Mouse (Mus musculus) heart, adult 11 months (tissue): Measurements from ENCODE around the gene Rxrb.

Source experiments
- DNase-seq: peaks from one replicate; pipeline ENCODE4 v3.0.0; 2022

Rxrb gene

DNA sequence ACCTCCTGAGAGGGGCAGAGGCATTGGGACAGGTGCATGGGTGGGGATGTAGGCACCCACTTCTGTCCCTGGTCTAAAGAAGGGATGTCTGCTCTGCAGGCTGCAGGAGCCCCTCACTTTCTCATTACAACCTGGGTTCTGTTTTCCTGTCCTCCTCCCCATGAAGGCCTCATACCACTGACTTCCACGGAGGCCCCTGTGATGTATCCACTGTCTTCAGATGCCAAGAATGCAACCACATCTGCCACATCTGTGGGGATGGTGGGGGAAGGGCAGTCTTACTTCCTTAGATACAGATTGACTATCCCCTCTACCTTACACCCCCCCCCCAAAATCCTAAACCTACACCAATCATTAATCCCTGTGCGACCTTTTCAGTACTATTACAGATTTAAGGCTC, 5.4 kb upstream of the Rxrb start:
- DNase-seq: peak; percentile 87

DNA sequence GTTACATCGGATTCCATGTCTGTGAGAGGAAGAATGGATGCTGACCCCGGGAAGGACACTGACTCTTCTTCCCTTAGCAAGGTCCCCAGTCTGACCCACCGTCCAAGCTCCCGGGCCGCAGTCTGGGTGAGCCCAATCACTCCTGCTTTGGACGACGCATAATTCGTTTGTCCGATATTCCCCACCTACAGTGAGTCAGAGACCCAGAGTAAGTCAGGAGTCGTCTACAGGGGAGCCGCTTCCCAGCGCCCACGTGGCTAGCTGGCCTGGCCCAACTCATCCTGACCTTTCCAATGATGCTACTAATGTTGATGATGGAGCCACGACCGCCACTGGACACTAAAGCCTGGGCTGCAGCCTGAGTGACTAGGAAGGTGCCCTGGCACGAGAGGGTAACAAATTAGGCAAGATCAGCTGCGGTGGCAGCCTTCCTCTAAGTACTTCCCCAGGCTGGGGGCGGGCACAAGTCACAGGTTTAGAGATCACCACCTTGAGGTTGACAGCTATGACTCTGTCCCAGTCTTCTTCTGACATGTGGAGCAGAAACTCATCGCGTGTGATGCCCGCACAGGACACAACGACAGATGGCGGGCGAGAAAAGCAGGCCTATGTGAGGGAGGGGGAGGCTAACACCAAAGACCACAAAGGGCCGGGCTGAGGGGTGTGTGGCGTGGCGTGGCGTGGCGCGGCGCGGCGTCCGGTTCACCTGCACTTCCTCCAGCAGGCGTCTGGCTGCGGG, 4.5 kb upstream of the Rxrb start:
- peak; percentile 94 for DNase-seq

DNA sequence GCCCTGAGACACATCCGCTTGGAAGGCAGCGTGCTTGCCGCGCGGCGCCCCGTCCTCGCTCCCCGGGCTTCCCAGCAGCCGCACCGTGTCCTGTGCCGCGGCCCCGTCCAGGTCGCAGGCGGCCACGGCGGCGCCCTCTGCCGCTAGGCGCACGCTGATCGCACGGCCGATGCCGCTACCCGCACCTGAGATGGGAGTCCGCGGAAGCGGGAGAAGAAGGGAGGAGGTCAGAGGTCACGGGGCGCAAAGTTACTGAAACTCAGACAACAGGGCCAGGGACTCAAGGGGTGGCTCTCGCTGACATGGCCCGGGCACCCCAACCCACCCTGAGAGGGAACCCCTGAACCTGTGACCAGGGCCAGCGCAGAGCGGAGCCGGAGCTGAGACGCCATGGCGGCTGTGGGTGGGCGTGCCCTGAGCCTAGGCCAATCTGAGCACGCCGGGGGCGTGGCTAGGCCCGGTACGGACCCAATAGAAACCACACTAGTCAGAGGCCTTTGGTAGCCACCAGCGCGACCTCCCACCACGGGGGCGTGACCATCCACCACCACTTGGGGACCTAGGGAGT, 3.9 kb upstream of the Rxrb start, which contains the start of gene H2-Ke6:
Gene H2-Ke6 (minus strand): TSS at position 405 of the 568 bp plus-strand sequence.
- peak; percentile 99 for DNase-seq

DNA sequence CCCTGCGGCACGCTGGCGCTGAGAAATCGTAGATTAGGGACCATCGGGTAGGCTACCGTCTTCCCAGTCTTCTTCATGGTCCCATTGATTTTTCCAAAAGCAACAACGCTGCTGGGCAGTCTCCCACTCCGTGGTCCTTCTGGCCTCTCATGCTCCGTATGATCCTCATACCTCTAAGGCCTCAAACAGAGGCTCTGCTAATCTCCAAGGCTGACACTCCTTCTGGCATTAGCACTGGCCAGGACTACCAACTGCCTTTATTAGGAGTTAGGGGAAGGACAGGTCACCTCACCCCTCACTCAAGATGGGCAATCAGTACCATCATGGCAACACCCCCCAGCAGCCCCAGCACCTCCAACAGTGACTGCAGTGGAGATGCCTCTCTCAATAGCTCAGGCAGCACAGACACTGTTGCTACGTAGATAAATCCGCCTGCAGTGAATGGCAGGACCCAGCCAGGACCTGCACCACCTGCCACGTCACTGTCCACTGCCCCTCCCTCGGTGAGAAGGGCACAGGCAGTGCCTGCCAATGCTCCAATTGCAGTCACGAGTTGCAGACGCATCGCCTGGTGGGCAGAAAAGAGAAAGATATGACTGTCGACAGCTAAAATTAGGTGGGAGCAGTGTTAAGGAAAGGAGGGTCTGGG, 3.0 kb upstream of the Rxrb start:
- peak; percentile 95 for DNase-seq

DNA sequence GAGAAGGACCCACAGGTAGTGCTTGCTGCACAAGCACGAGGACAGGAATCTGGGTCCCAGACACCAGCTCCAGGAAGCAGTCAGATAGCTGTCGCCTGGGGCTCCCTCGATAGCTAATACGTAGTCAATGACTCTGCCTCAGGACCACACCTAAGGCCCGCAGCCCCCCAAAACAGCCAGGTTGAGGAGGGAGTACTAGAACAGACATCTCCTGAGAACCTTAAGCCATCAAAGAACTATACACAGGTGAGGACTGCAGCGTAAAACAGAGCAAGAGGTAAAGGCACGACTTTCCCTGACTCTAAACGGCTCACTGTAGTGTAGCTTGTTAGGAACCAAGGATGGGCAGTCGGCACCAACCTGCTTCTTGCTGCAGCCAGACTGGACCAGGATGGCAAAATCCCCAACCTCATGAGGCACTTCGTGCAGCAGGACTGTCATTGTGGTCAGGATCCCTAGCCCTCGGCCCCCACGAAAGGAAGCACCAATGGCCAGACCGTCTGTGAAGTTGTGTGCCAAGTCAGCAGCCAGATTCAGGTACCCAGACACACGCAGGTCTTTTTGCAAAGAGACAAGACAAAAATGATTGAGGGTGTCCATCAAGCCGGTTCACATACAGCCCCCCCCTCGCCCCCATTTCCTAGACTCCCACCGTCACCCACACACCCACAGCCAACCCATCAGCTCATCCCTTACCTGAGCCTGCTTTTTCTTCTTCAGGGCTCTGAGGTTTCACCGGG, 2.3 kb upstream of the Rxrb start:
- peak; percentile 93 for DNase-seq

DNA sequence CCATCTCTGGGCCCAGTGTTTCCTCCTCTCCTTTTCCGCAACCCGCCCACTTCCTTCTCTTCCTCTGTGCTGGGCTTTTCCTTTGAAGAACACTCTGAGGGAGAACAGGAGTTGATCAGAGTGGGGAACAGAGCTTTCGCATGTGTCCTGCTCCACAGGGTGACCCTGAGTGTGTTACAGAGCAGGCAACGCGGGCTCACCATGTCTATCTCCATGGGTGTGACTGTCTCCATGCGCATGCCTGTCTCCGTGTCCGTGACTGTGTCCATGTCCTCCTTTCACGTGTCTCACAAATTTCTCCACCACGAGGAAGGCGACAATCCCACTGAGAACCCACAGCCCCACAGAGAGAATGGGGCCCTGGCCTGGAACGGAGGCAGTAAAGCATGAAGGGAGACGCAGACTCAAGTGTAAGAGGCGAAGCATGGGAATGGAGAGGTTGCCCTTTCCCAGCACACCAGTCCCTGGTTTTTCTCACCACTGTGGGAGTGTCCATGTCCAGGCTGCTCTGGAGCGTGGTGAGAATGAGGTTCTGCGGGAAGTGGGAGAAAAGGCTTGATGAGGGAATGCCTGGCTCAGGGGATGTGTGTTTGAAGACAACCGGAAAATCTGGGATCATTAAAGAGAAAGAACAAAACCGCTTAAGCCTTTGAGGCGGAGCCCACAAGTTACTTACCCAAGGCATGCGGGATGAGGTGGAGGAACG, 1.6 kb upstream of the Rxrb start:
- peak; percentile 93 for DNase-seq

DNA sequence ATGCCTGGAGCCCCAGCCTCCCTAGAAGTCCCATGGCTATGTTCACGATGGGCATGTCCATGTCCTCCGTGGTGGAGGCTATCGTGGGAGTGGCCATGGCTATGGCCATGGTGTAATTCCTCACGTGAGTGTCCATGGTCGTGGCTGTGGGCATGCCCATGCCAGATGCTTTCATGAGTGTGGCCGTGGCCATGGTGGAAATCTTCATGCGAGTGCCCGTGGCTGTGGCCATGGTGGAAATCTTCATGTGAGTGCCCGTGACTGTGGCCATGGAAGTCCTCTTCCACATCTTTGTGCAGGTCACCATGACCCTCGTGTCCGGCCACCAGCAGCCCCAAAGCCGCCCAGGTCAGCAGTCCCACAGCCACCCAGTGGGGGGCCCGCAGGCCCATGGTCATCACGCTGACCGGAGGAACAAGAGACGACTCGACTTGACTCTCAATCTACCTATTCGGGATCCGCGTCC, 718 bp upstream of the Rxrb start:
- no peak for DNase-seq

DNA sequence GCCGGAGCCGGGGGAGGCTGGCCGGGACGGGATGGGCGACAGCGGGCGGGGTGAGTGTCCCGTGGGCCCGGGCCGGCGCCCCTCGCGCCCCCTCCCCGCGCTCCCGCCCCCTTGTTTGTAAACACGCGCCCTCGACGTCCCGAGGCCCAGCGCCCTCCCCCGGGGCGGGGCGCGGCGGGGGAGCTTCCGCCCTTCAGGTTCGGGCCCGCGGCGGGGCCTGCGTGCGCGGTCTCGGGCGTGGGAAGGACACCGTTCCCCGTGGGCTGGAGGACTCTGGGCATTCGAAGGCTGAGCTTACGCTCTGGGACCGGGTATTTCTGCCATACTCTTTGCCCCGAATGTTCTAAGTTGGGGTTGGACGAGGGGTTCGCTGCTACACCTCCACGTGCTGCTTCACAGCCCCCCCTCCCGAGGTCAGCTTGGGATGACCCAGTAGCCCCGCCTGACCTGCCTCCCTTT, 591 bp downstream of the Rxrb start:
- no peak for DNase-seq

DNA sequence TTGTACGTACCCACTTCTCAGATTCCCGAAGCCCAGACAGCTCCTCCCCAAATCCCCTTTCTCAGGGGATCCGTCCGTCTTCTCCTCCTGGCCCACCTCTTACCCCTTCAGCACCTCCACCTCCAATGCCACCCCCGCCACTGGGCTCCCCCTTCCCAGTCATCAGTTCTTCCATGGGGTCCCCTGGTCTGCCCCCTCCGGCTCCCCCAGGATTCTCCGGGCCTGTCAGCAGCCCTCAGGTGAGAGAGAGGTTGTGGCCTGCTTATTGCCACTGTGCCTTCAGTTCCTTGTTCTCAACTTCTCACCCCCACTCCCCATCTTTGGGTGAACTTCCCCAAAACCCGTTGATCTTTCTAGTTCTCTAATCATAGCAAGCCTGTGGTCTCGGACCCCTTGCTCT, 1.2 kb downstream of the Rxrb start:
- peak; percentile 97 for DNase-seq

DNA sequence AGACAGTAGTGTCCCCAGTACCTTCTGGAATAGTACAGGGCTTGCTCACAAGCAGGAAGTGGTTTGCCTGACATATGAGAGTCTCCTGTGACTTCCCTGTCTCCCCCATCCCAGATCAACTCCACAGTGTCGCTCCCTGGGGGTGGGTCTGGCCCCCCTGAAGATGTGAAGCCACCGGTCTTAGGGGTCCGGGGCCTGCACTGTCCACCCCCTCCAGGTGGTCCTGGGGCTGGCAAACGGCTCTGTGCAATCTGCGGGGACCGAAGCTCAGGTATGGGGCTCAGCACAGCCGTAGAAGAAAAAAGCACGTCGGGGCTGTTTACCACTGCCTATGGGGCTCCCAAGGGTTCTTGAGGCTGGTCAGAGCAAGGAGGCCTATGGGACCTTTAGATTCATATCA, 1.8 kb downstream of the Rxrb start:
- peak; percentile 96 for DNase-seq

DNA sequence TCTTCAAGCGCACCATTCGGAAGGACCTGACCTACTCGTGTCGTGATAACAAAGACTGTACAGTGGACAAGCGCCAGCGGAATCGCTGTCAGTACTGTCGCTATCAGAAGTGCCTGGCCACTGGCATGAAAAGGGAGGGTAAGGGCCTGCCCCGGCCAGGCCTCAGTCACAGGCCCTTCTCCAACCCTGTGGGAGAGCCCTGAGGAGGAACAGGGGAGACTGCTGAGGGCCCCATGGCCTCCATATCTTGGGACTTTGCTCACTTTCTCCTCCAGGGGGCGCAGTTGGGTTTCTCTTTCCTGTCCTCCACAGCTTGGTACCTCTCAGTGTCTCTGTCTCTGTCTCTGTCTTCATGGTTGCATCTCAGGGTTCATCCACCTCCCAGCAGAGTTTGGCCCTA, 2.5 kb downstream of the Rxrb start:
- DNase-seq: peak; percentile 98

DNA sequence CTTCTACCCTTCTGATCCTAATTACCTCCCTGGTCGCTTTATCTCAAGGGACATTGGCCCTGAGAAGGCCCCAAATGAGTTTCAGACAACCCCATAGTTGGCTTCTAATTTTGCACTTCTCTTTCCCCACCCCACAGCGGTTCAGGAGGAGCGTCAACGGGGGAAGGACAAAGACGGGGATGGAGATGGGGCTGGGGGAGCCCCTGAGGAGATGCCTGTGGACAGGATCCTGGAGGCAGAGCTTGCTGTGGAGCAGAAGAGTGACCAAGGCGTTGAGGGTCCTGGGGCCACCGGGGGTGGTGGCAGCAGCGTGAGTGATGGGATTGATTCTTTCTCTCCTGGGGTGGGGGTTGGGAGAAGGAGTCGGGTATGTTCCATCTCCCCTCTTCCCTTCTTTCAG, 3.9 kb downstream of the Rxrb start:
- DNase-seq: peak; percentile 91

DNA sequence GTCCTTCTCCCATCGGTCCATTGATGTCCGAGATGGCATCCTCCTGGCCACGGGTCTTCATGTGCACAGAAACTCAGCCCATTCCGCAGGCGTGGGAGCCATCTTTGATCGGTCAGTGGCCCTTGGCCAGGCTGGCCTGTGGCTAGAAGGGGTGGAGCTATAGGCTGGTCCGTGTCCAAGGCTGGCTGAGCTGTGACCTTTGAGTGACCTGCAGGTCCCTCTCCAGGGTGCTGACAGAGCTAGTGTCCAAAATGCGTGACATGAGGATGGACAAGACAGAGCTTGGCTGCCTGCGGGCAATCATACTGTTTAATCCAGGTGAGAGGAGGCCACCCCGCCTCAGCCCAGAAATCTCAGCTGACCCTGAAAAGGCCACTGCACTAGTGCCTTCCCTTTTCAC, 5.0 kb downstream of the Rxrb start:
- peak; percentile 92 for DNase-seq

DNA sequence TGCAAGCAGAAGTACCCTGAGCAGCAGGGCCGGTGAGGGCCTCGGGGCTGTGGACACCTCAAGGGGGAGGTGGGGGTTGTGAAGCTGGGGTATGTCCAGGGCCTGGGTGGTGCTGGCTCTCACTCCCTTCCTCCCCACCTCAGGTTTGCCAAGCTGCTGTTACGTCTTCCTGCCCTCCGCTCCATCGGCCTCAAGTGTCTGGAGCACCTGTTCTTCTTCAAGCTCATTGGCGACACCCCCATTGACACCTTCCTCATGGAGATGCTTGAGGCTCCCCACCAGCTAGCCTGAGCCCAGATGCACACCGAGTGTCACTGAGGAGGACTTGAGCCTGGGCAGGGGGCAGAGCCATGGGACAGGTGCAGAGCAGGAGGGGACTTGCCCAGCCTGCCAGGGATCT, 5.6 kb downstream of the Rxrb start:
- peak; percentile 93 for DNase-seq

DNA sequence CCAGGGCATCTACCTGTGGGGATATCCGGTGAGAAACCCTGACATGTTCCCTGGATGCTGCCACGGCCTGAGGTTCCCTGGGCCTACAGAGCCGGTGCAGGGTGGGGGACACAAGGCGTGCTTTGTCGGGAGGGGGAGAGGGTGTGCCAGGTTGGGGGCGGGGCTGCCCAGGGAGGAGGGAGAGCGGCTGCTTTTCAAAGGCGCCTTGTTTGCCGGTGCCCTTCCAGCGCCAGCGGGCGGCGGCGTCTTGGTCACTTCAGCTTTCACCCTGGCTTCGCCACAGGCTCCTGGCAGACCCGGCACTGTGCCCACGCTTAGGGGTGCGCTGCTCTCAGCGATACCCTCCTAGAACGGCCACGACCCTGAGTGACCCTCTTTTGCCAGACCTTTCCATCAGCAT, 6.8 kb downstream of the Rxrb start:
- peak; percentile 91 for DNase-seq

DNA sequence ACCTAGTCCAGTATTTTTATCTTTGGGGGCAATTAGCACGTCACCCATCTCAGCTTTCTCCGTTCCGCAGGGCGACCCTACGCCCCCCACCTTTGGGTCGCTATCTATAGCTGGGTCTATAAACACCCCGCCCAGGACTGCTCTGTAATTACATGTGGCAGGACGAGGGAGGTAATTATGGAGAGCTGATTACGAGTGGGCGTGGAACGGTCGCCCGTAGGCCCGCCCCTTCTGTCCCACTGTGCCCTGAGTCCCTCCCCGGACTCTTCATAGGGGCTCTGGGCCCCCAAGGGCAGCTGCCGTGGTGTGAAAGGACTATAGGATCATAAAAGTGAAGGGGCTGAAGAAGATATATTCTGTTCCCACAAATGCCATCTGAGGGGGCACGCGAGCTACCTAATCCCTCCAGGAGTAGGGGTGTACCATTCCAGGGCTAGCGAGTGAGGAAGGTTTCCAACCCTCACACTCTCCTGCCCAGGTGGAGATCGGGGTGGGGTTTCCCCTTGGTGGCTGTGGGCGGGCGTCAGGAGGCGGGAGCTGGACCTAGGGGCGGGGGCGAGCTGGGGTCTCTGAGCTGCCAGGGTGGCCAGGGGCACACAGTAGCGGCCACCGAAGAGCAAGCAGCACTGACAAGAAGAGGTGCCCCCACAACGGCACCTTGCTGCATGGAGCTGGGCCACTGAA, 7.4 kb downstream of the Rxrb start, which contains the start of gene Col11a2:
Gene Col11a2 (plus strand): TSS at position 560 of the 684 bp plus-strand sequence.
- peak; percentile 92 for DNase-seq

DNA sequence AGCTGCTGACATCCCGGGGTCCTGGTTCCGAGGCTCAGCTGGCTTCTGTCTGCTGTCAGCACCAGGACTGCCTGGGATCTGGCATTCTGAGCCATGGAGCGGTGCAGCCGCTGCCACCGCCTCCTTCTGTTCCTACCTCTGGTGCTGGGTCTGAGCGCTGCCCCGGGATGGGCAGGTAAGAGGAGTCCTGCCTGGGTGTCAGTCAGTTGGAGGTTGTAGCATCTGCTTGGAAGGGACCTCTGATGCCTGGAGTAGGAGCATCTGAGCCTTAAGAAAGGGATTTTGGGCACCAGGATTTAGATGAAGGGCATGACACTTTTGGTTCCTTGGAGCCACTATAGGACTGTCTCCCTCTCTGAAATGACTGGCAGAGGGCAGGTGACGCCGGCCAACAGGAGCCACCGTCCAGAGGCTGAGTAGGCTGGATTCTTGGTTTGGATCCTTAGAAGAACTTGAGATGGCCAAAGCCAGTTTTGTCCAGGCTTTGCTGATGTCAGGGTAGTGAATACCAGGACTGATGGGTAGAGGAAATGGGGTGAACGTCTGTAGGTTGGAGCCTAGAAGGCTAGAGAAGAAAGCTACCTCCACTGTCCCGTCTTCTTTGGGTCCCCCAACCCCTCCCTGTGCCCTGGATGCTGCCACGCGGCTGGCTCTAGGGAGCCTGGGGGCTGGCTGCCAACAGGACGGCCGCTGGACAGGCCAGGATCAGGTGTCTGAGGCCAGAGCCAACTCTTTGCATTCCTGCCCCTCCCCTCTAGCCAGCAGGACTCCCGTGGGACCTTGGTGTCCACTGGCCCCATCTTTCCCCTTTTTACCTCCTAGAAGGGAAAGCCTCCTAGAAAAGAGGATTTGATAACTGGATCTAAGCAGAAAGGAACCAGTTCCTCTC, 8.2 kb downstream of the Rxrb start:
- DNase-seq: peak; percentile 98

DNA sequence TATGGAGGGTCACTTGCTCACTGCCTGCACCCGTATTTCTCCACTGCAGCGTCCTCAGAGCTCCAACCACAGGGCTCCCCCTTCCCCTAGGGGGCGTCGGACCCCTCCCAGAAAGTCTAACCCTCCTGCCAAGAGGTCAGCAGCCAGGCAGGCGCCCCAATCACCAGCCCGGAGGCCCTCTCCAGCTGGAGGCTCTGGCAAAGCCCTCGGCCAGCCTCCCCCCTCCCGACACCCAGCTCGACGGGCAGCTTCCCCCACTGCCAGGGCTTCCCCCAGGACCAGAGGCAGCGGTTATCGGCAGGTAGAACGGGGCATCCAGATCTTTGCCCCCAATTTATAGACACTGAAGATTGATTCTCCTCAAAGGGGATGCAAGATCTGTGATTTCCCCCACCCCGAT, 14.3 kb downstream of the Rxrb start:
- peak; percentile 92 for DNase-seq

DNA sequence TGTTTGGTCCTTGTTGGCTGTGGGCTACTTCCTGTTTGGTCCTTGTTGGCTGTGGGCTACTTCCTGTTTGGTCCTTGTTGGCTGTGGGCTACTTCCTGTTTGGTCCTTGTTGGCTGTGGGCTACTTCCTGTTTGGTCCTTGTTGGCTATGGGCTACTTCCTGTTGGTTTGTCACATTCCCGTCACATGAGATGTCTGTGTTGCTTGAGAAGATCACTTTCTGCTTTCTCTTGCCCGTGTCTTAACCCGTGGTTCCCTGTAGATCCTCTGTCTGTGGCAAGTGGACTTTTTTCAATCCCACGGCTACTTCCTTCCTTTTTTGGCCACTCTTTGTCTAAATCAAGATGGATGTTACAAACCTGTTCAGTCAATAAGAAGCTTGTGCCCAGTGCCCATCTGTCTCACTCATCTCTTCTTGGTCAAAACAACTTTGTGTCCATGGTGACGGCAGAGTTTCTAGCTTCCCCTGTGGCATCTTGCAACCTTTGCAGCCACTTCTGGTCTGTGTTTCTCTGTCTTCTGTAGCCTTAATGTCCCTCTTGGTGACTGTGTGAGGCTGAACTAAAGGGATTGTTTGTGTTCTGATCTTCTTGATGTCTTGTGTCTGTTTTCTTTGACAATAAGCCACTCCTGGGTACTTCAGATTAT, 15.9 kb downstream of the Rxrb start:
- no peak for DNase-seq

DNA sequence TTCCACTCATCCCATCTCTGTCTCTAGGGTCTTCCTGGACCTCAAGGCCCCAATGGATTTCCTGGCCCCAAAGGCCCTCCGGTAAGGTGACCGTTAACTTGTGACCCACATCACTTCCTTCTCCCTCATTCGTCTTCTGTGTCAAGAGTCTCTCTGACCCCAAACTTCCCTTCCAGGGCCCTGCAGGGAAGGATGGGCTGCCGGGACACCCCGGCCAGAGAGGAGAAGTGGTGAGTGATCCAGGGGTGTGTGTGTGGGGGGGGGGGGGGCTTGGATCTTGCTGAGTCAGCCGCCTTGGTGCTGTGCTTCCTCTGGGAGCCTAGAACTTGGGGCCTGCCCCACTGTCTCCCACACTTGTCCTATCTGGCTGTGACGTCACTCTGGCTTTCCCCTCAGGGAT, 25.6 kb downstream of the Rxrb start:
- DNase-seq: no peak
